In the genomic region with DNA sequence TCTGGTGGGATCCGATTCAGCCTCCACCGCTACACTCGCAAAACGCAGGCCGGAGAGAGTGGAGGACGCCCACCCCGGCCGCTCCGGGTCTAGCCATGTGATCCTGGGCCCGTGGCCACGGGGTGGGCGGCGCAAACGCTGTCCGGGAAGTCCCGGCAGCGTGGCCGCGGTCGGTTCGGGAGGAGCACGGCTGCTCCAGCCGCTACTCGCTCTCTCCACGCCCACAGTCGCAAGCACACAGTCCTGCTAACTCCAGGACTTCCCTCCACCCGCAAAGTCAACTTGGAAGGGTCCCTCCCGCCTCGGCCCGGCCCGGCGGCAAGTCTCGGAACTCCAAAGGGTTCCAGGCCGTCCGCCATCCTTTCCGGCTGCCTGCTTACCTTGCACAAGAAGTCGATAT, we compare ENCODE assay signal across 8 mouse cellular contexts. TPM values are rescaled to one million over a fixed set of nuclear protein-coding genes. Genes with fewer than 3 reads are reported as not detected.
DNase-seq lines count a peak whose midpoint lies in the region; ATAC-seq and TF ChIP-seq lines count a peak whose summit lies in the region.
"Not testable (repeated sequence)": the region's sequence is repeated elsewhere in the genome, so short reads cannot be mapped to it uniquely, and the experiment has no call there.

No protein-coding gene starts in this region.

- TF ChIP-seq CTCF in G1E (IDR thresholded peaks at IDR 0.05; ENCODE audit: low read depth, low read length); left cerebral cortex, adult 2 months (IDR thresholded peaks at IDR 0.05); lung, adult 2 months (IDR thresholded peaks at IDR 0.05; ENCODE audit: insufficient read depth, low read length): not testable (repeated sequence)

- peak overlapping the region; percentile 89 for H3K4me2 ChIP-seq in embryonic facial prominence, embryonic 15.5 days (replicated peaks)
- peak overlapping the region; percentile 98 for H3K4me2 ChIP-seq in hindbrain, embryonic 14.5 days (replicated peaks)
- H3K4me2 ChIP-seq in midbrain, embryonic 15.5 days, result peak overlapping the region; percentile 96
- H3K4me2 ChIP-seq in stomach, embryonic 15.5 days, result peak overlapping the region; percentile 95

- H3K27me3 ChIP-seq in G1E (ENCODE audit: insufficient read depth, low read length); embryonic facial prominence, embryonic 15.5 days; stomach, embryonic 15.5 days (replicated peaks): not testable (repeated sequence)
- H3K27me3 ChIP-seq in hindbrain, embryonic 14.5 days (ENCODE audit: control insufficient read depth, insufficient read depth, low read length), result peaks cover 27% of the 10 kb centered on the region
- peaks cover 18% of the 10 kb centered on the region; the same call in 1 of the 2 replicates for H3K27me3 ChIP-seq in midbrain, embryonic 15.5 days (replicated peaks)

- peak overlapping the region; percentile 100 for H3K4me3 ChIP-seq in G1E (ENCODE audit: low read depth, low read length)
- H3K4me3 ChIP-seq in embryonic facial prominence, embryonic 15.5 days (replicated peaks), result peak overlapping the region; percentile 78
- peak overlapping the region; percentile 58 for H3K4me3 ChIP-seq in hindbrain, embryonic 14.5 days (replicated peaks; ENCODE audit: low read length)
- peak overlapping the region; percentile 52 for H3K4me3 ChIP-seq in left cerebral cortex, adult 2 months
- H3K4me3 ChIP-seq in lung, adult 2 months (replicated peaks; ENCODE audit: extremely low read depth, low read depth, low read length), result peak overlapping the region; percentile 99
- H3K4me3 ChIP-seq in midbrain, embryonic 15.5 days, result peak overlapping the region; percentile 61
- H3K4me3 ChIP-seq in stomach, embryonic 15.5 days (replicated peaks), result peak overlapping the region; percentile 83

- ATAC-seq in G1E (ENCODE audit: extremely low read depth, insufficient number of reproducible peaks, low FRiP score, poor library complexity, severe bottlenecking), result 0 out of 2 replicates have a peak, but pooled peaks have one; percentile 2
- ATAC-seq in embryonic facial prominence, embryonic 15.5 days (ENCODE audit: insufficient number of reproducible peaks, low FRiP score, low TSS enrichment, low read depth), result peak; percentile 53
- ATAC-seq in granulocyte monocyte progenitor cell, adult 5-6 weeks (replicated peaks; ENCODE audit: poor library complexity, severe bottlenecking), result peak; percentile 30
- ATAC-seq in hindbrain, embryonic 14.5 days (ENCODE audit: low FRiP score), result peak; percentile 5; the same call in 1 of the 2 replicates
- peak; percentile 26 for ATAC-seq in midbrain, embryonic 15.5 days (replicated peaks)
- ATAC-seq in stomach, embryonic 15.5 days (ENCODE audit: insufficient read depth, low FRiP score, low read depth), result peak; percentile 12; the same call in 1 of the 2 replicates

- H3K27ac ChIP-seq in embryonic facial prominence, embryonic 15.5 days (replicated peaks), result peak overlapping the region; percentile 98
- H3K27ac ChIP-seq in hindbrain, embryonic 14.5 days, result peak overlapping the region; percentile 84
- peak overlapping the region; percentile 90 for H3K27ac ChIP-seq in left cerebral cortex, adult 2 months
- peak overlapping the region; percentile 79 for H3K27ac ChIP-seq in midbrain, embryonic 15.5 days
- peak overlapping the region; percentile 99 for H3K27ac ChIP-seq in stomach, embryonic 15.5 days

- H3K9me3 ChIP-seq in G1E (replicated peaks); embryonic facial prominence, embryonic 15.5 days (replicated peaks); hindbrain, embryonic 14.5 days (ENCODE audit: control insufficient read depth, low read length); midbrain, embryonic 15.5 days; stomach, embryonic 15.5 days: not testable (repeated sequence)

- WGBS in embryonic facial prominence, embryonic 15.5 days, result under 1% methylated on average over 16 of the region's 37 CpGs
- WGBS in hindbrain, embryonic 14.5 days, result 0% methylated on average over 10 of the region's 37 CpGs
- WGBS in lung, adult 2 months, result under 1% methylated on average over 15 of the region's 37 CpGs
- under 1% methylated on average over 11 of the region's 37 CpGs for WGBS in midbrain, embryonic 15.5 days
- WGBS in stomach, embryonic 15.5 days, result under 1% methylated on average over 11 of the region's 37 CpGs

- intact Hi-C loops in left cerebral cortex, adult 2 months (cut with DNase I), result not testable (repeated sequence)

- DNase-seq in G1E (ENCODE audit: low spot score); hindbrain, embryonic 14.5 days (ENCODE audit: low spot score); left cerebral cortex, adult 2 months (ENCODE audit: extremely low spot score in 1 of 2, low spot score in 2 of 2); lung, adult 2 months: not testable (repeated sequence)

- TF ChIP-seq POLR2A in lung, adult 2 months (IDR thresholded peaks at IDR 0.05; ENCODE audit: borderline replicate concordance, extremely low read depth, low read depth, low read length), result not testable (repeated sequence)

- peaks cover 43% of the 10 kb centered on the region for H3K4me1 ChIP-seq in G1E (ENCODE audit: insufficient read depth, low read depth, low read length)
- H3K4me1 ChIP-seq in embryonic facial prominence, embryonic 15.5 days, result peaks cover 44% of the 10 kb centered on the region
- H3K4me1 ChIP-seq in hindbrain, embryonic 14.5 days (replicated peaks; ENCODE audit: control insufficient read depth, insufficient read depth, low read length), result peaks cover 11% of the 10 kb centered on the region; the same call in 1 of the 2 replicates
- H3K4me1 ChIP-seq in lung, adult 2 months (ENCODE audit: control insufficient read depth, insufficient read depth, low read length), result peaks cover 16% of the 10 kb centered on the region
- H3K4me1 ChIP-seq in midbrain, embryonic 15.5 days, result peaks cover 32% of the 10 kb centered on the region
- H3K4me1 ChIP-seq in stomach, embryonic 15.5 days, result peaks cover 33% of the 10 kb centered on the region

- H3K36me3 ChIP-seq in G1E (replicated peaks), result peaks cover 69% of the 10 kb centered on the region
- not testable (repeated sequence) for H3K36me3 ChIP-seq in embryonic facial prominence, embryonic 15.5 days; midbrain, embryonic 15.5 days (replicated peaks)
- peaks cover 13% of the 10 kb centered on the region; the same call in 1 of the 2 replicates for H3K36me3 ChIP-seq in hindbrain, embryonic 14.5 days (replicated peaks; ENCODE audit: control insufficient read depth, insufficient read depth)
- H3K36me3 ChIP-seq in stomach, embryonic 15.5 days, result peaks cover 14% of the 10 kb centered on the region

- peak overlapping the region; percentile 90 for H3K9ac ChIP-seq in embryonic facial prominence, embryonic 15.5 days
- H3K9ac ChIP-seq in hindbrain, embryonic 14.5 days, result peak overlapping the region; percentile 70
- H3K9ac ChIP-seq in midbrain, embryonic 15.5 days, result peak overlapping the region; percentile 46
- H3K9ac ChIP-seq in stomach, embryonic 15.5 days, result peak overlapping the region; percentile 84

RNA-seq across cellular contexts. Expression of gene Zfp36l2, which starts 0.5 kb away (rescaled TPM):
- total RNA-seq in G1E (2014; fragmentation: Nextera tagmentation), result 417 and 437 TPM in 2 replicates
- total RNA-seq in G1E (2017), result 112 TPM in 2 replicates
- polyA plus RNA-seq in G1E (2012), result 884 and 1,243 TPM in 2 replicates
- 22.8 and 23.1 TPM in 2 replicates for polyA plus RNA-seq in embryonic facial prominence, embryonic 15.5 days (2015; fragmentation: Nextera tagmentation; extraction: Ambion mirVana)
- 199 TPM in 2 replicates for total RNA-seq in granulocyte monocyte progenitor cell, adult 5-6 weeks (2014; fragmentation: Nextera tagmentation)
- total RNA-seq in granulocyte monocyte progenitor cell, adult 5-6 weeks (2017), result 91.5 and 99.4 TPM in 2 replicates
- polyA plus RNA-seq in hindbrain, embryonic 14.5 days (2014; fragmentation: Nextera tagmentation; extraction: Ambion mirVana), result 6.8 and 7.9 TPM in 2 replicates
- total RNA-seq in left cerebral cortex, adult 2 months (2021), result 10 to 100 TPM; 22.5 to 24.3 TPM
- 101 and 187 TPM in 2 replicates for polyA plus RNA-seq in lung, adult 2 months (2012; rRNA removed)
- 4.0 and 4.4 TPM in 2 replicates for polyA plus RNA-seq in midbrain, embryonic 15.5 days (2015; fragmentation: Nextera tagmentation; extraction: Ambion mirVana)
- 24.6 and 25.7 TPM in 2 replicates for polyA plus RNA-seq in stomach, embryonic 15.5 days (2015; fragmentation: Nextera tagmentation; extraction: Ambion mirVana)

Comparison
In these comparisons a context has a peak if more than half of its experiments do, and no peak if none do; other contexts are left out.
1. ATAC-seq: peak in every context shown above with its lines; median percentile 53 in embryonic facial prominence, embryonic 15.5 days; 30 in granulocyte monocyte progenitor cell, adult 5-6 weeks; 26 in midbrain, embryonic 15.5 days; 12 in stomach, embryonic 15.5 days; 5 in hindbrain, embryonic 14.5 days; 2 in G1E.